Mouse (Mus musculus) monocyte, adult 2 months (primary cell): ENCODE results near the gene Zc3hav1.
A peak's percentile ranks its signal among the peaks of the same experiment; 100 is the strongest.
"Not testable (repeated sequence)": the region's sequence is repeated elsewhere in the genome, so short reads cannot be mapped to it uniquely, and the experiment has no call there.

Experiments
- DNase-seq, 2 experiments: peaks; one replicate each; pipeline ENCODE4 v3.0.0; 2022; ENCODE audit warnings: low spot score in 2 of 2, low read depth in 1 of 2

Zc3hav1 gene

GRCm38 (mm10) chr6:38353811-38354722 lies at the start of gene Zc3hav1:
TSS of gene Zc3hav1 (minus strand) at chr6:38354603.
- peak; percentile 91 to 93 for DNase-seq

GRCm38 (mm10) chr6:38389671-38390070 lies 35.3 kb upstream of the Zc3hav1 start:
- no peak for DNase-seq

GRCm38 (mm10) chr6:38381129-38381771 lies 26.8 kb upstream of the Zc3hav1 start, which contains the start of gene Ttc26:
TSS of gene Ttc26 (plus strand) at chr6:38381469.
- DNase-seq: peak; percentile 53 to 66

- no peak for DNase-seq
These were observed 26.3 kb upstream of the Zc3hav1 start for GRCm38 (mm10) chr6:38380764-38381128.

GRCm38 (mm10) chr6:38374271-38374670 lies 19.9 kb upstream of the Zc3hav1 start:
- no peak for DNase-seq

- DNase-seq: no peak
These were observed 15.5 kb upstream of the Zc3hav1 start for GRCm38 (mm10) chr6:38369945-38370344.

- DNase-seq: no peak
These were observed 9.7 kb upstream of the Zc3hav1 start for GRCm38 (mm10) chr6:38364121-38364520.

- no peak for DNase-seq
These were observed 9.0 kb upstream of the Zc3hav1 start for GRCm38 (mm10) chr6:38363370-38363769.

GRCm38 (mm10) chr6:38361937-38362336 lies 7.5 kb upstream of the Zc3hav1 start:
- no peak for DNase-seq

- no peak for DNase-seq
These were observed 6.7 kb upstream of the Zc3hav1 start for GRCm38 (mm10) chr6:38361065-38361464.

GRCm38 (mm10) chr6:38359736-38360499 lies 5.5 kb upstream of the Zc3hav1 start:
- peak; percentile 40 to 45 for DNase-seq

GRCm38 (mm10) chr6:38359044-38359735 lies 4.8 kb upstream of the Zc3hav1 start:
- DNase-seq: not testable (repeated sequence)

- no peak for DNase-seq
These were observed 4.0 kb upstream of the Zc3hav1 start for GRCm38 (mm10) chr6:38358253-38359027.

GRCm38 (mm10) chr6:38357603-38358252 lies 3.3 kb upstream of the Zc3hav1 start:
- DNase-seq: no peak

- DNase-seq: not testable (repeated sequence)
These were observed 2.4 kb upstream of the Zc3hav1 start for GRCm38 (mm10) chr6:38356661-38357433.

- DNase-seq: no peak
These were observed 1.5 kb upstream of the Zc3hav1 start for GRCm38 (mm10) chr6:38355862-38356261.

GRCm38 (mm10) chr6:38355354-38355823 lies 986 bp upstream of the Zc3hav1 start:
- no peak for DNase-seq

- DNase-seq: no peak
These were observed 435 bp upstream of the Zc3hav1 start for GRCm38 (mm10) chr6:38354723-38355353.
